ENCODE assay signal across 13 mouse cellular contexts in genomic region chr1:59734076-59734475, GRCm38 (mm10). TPM values are rescaled to one million over a fixed set of nuclear protein-coding genes. Genes with fewer than 3 reads are reported as not detected.
A peak's percentile ranks its signal among the peaks of the same experiment; 100 is the strongest.
DNase-seq lines count a peak whose midpoint lies in the region; ATAC-seq and TF ChIP-seq lines count a peak whose summit lies in the region.
"Had no signal": no experiment of that assay in that cellular context is flagged by ENCODE, and none has a peak within 500 bp of the region (broad histone marks: within the 10 kb centered on the region; RNA-seq: fewer than 3 reads in every experiment).

No protein-coding gene starts in this region.

- H3K9ac ChIP-seq in hindbrain, embryonic 14.5 days, result no peak overlapping the region
- H3K9ac ChIP-seq: forebrain, postnatal 0 days; liver, embryonic 13.5 days had no signal

- H3K4me3 ChIP-seq in gastrocnemius, adult 2 months, result no peak overlapping the region
- H3K4me3 ChIP-seq in hindbrain, embryonic 14.5 days (replicated peaks; ENCODE audit: low read length), result no peak overlapping the region
- H3K4me3 ChIP-seq: liver, embryonic 13.5 days had no signal

- H3K27ac ChIP-seq in gastrocnemius, adult 2 months, result no peak overlapping the region
- H3K27ac ChIP-seq in hindbrain, embryonic 14.5 days, result no peak overlapping the region
- H3K27ac ChIP-seq: liver, embryonic 13.5 days; stomach, postnatal 0 days had no signal

- no peak overlapping the region for H3K4me2 ChIP-seq in hindbrain, embryonic 14.5 days (replicated peaks)
- H3K4me2 ChIP-seq: liver, embryonic 13.5 days had no signal

- WGBS in hindbrain, embryonic 14.5 days, result 78% methylated on average over 6 of the region's 6 CpGs

- ATAC-seq in hindbrain, embryonic 14.5 days (ENCODE audit: low FRiP score), result no peak
- ATAC-seq: forebrain, postnatal 0 days had no signal

- DNase-seq in gastrocnemius, adult 2 months, result peak; percentile 20
- no peak for DNase-seq in gastrocnemius, adult 18-20 months (ENCODE audit: low spot score)
- DNase-seq in left cerebral cortex, postnatal 25 days (ENCODE audit: low spot score in 2 of 2), result peak; percentile 28 to 36
- no peak for DNase-seq in left cerebral cortex, adult 8-10 months (ENCODE audit: low spot score in 2 of 2)
- peak; percentile 8 to 17 for DNase-seq in layer of hippocampus, postnatal 10 days (ENCODE audit: low spot score in 2 of 2)
- DNase-seq in right cerebral cortex, postnatal 14 days, result peak; percentile 15
- DNase-seq in hindbrain, embryonic 14.5 days (ENCODE audit: low spot score), result no peak
- no peak for DNase-seq in urinary bladder, postnatal 14 days (ENCODE audit: low spot score)
- DNase-seq: adrenal gland, postnatal 25 days; forebrain, postnatal 0 days; kidney, postnatal 10 days; liver, embryonic 13.5 days had no signal

- H3K27me3 ChIP-seq in hindbrain, embryonic 14.5 days (ENCODE audit: control insufficient read depth, insufficient read depth, low read length), result no peaks in the 10 kb centered on the region
- H3K27me3 ChIP-seq: liver, embryonic 13.5 days had no signal

- intact Hi-C loops in gastrocnemius, adult 2 months (cut with DNase I), result no loop called here
- intact Hi-C loops in left cerebral cortex, postnatal 25 days (cut with DNase I), result no loop called here

- H3K9me3 ChIP-seq in hindbrain, embryonic 14.5 days (ENCODE audit: control insufficient read depth, low read length), result no peaks in the 10 kb centered on the region
- H3K9me3 ChIP-seq: liver, embryonic 13.5 days had no signal

- no peak for TF ChIP-seq CTCF in gastrocnemius, adult 2 months (IDR thresholded peaks at IDR 0.05)

- H3K36me3 ChIP-seq in hindbrain, embryonic 14.5 days (replicated peaks; ENCODE audit: control insufficient read depth, insufficient read depth), result no peaks in the 10 kb centered on the region
- H3K36me3 ChIP-seq: liver, embryonic 13.5 days had no signal

- H3K4me1 ChIP-seq in hindbrain, embryonic 14.5 days (replicated peaks; ENCODE audit: control insufficient read depth, insufficient read depth, low read length), result no peaks in the 10 kb centered on the region

RNA-seq across cellular contexts. Expression of gene Bmpr2, which starts 29.1 kb away (rescaled TPM):
- 10 to 100 TPM; 46.8 to 47.8 TPM for total RNA-seq in gastrocnemius, adult 2 months (2021)
- total RNA-seq in gastrocnemius, adult 18-20 months (2021), result 10 to 100 TPM; 46.1 to 49.0 TPM
- total RNA-seq in left cerebral cortex, postnatal 25 days (2021), result 100 to 1,000 TPM in 1 of 2 experiments, 10 to 100 TPM in 1; 96.2 to 101 TPM
- 10 to 100 TPM; 82.8 to 99.5 (median 90.6) TPM for total RNA-seq in left cerebral cortex, adult 8-10 months (2022)
- total RNA-seq in layer of hippocampus, postnatal 10 days (2021), result 100 to 1,000 TPM in 1 of 2 experiments, 10 to 100 TPM in 1; 99.0 to 103 TPM
- 18.4 and 18.9 TPM in 2 replicates for polyA plus RNA-seq in hindbrain, embryonic 14.5 days (2014; fragmentation: Nextera tagmentation; extraction: Ambion mirVana)

RNA-seq across cellular contexts. Expression of gene Nop58, which starts 49.3 kb away (rescaled TPM):
- 10 to 100 TPM; 25.8 to 28.6 TPM for total RNA-seq in gastrocnemius, adult 2 months (2021)
- total RNA-seq in gastrocnemius, adult 18-20 months (2021), result 10 to 100 TPM; 23.0 to 29.8 TPM
- total RNA-seq in left cerebral cortex, postnatal 25 days (2021), result 10 to 100 TPM; 53.4 to 56.1 TPM
- total RNA-seq in left cerebral cortex, adult 8-10 months (2022), result 10 to 100 TPM; 54.5 to 67.6 (median 58.9) TPM
- 10 to 100 TPM; 82.6 to 91.4 TPM for total RNA-seq in layer of hippocampus, postnatal 10 days (2021)
- polyA plus RNA-seq in hindbrain, embryonic 14.5 days (2014; fragmentation: Nextera tagmentation; extraction: Ambion mirVana), result 127 and 138 TPM in 2 replicates

Comparison
In these comparisons a context has a peak if more than half of its experiments do, and no peak if none do; other contexts are left out.
1. DNase-seq: peak in gastrocnemius, adult 2 months (single experiment), left cerebral cortex, postnatal 25 days (2 of 2), layer of hippocampus, postnatal 10 days (2 of 2) and right cerebral cortex, postnatal 14 days (single experiment); none in gastrocnemius, adult 18-20 months (single experiment), left cerebral cortex, adult 8-10 months (0 of 2), hindbrain, embryonic 14.5 days (single experiment) and urinary bladder, postnatal 14 days (single experiment).